Mouse (Mus musculus): ENCODE results near the gene Fam47c. TPM values are rescaled to one million over a fixed set of nuclear protein-coding genes. Genes with fewer than 3 reads are reported as not detected.

Fam47c gene
- not detected in 2 replicates for polyA plus RNA-seq (2016; fragmentation: Nextera tagmentation; extraction: Ambion mirVana)

- no peak within 1 kb of the TSS for H3K4me3 ChIP-seq
- no peaks in the 10 kb centered on the region for H3K4me1 ChIP-seq
- H3K27me3 ChIP-seq (ENCODE audit: insufficient read depth, poor library complexity, severe bottlenecking) = no peaks in the 10 kb centered on the region
- no peaks in the 10 kb centered on the region for H3K9me3 ChIP-seq
- no peaks in the 10 kb centered on the region for H3K36me3 ChIP-seq
- H3K27ac ChIP-seq = no peak within 1 kb of the TSS
- WGBS = 81% methylated on average over 3 of the region's 3 CpGs
- no peak for DNase-seq (ENCODE audit: low spot score)
These were observed at the start of gene Fam47c for GRCm38 (mm10) chrX:78737463-78737862. Gene Fam47c, plus strand, starts transcription at chrX:78737763.

GRCm38 (mm10) chrX:78769408-78769807 lies 31.8 kb downstream of the Fam47c start:
- 66% methylated on average over 2 of the region's 2 CpGs for WGBS
- no peaks in the 10 kb centered on the region for H3K36me3 ChIP-seq
- no peaks in the 10 kb centered on the region for H3K27me3 ChIP-seq (ENCODE audit: insufficient read depth, poor library complexity, severe bottlenecking)
- no peak for DNase-seq (ENCODE audit: low spot score)
- no peak overlapping the region for H3K4me3 ChIP-seq
- H3K4me1 ChIP-seq = no peaks in the 10 kb centered on the region
- no peak overlapping the region for H3K27ac ChIP-seq
- H3K9me3 ChIP-seq = no peaks in the 10 kb centered on the region

DNA sequence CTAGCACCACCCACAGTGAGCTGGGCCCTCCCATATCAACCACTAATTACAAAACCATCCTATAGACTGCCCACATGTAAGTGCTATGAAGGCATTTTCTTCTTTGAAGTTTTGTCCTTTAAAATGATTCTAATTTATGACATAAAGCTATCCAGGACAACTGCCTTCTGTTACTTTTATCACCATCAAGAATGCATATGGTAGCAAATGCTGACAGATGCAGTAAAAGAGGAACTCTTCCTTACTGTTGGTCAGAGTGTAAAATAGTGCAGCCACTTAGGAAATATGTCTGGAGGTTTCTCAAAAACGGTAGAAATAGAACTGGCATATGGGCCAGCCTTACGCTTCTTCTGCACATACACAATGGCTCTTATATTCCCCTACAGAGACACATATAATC lies 39.5 kb downstream of the Fam47c start:
- no peak overlapping the region for H3K27ac ChIP-seq
- no peaks in the 10 kb centered on the region for H3K27me3 ChIP-seq (ENCODE audit: insufficient read depth, poor library complexity, severe bottlenecking)
- H3K4me3 ChIP-seq = no peak overlapping the region
- H3K4me1 ChIP-seq = no peaks in the 10 kb centered on the region
- H3K36me3 ChIP-seq = no peaks in the 10 kb centered on the region
- no peaks in the 10 kb centered on the region for H3K9me3 ChIP-seq
- WGBS = 69% methylated on average over 2 of the region's 2 CpGs
- no peak for DNase-seq (ENCODE audit: low spot score)

Other genes starting within 250 kb of the Fam47c start
- 5.1 and 5.4 TPM in 2 replicates for gene Prrg1, start 153.9 kb upstream of the Fam47c start, polyA plus RNA-seq (2016; fragmentation: Nextera tagmentation; extraction: Ambion mirVana)

Data from heart, embryonic 10.5 days (tissue).